Mouse (Mus musculus) thymus, adult 18-20 months (tissue): Measurements from ENCODE around the gene Cd300lf.

ENCODE experiments used
- DNase-seq, 2 experiments: peaks; one replicate each; pipeline ENCODE4 v3.0.0; 2022; ENCODE audit warnings: mixed read lengths in 2 of 2

Cd300lf gene

GRCm38 (mm10) chr11:115160883-115161577, 27.2 kb upstream of the Cd300lf start:
- peak; percentile 68 to 80 for DNase-seq

GRCm38 (mm10) chr11:115160016-115160797, 26.4 kb upstream of the Cd300lf start:
- peak; percentile 52 to 65 for DNase-seq

GRCm38 (mm10) chr11:115157933-115158719, 24.3 kb upstream of the Cd300lf start:
- DNase-seq, result peak; percentile 79 to 88

DNA sequence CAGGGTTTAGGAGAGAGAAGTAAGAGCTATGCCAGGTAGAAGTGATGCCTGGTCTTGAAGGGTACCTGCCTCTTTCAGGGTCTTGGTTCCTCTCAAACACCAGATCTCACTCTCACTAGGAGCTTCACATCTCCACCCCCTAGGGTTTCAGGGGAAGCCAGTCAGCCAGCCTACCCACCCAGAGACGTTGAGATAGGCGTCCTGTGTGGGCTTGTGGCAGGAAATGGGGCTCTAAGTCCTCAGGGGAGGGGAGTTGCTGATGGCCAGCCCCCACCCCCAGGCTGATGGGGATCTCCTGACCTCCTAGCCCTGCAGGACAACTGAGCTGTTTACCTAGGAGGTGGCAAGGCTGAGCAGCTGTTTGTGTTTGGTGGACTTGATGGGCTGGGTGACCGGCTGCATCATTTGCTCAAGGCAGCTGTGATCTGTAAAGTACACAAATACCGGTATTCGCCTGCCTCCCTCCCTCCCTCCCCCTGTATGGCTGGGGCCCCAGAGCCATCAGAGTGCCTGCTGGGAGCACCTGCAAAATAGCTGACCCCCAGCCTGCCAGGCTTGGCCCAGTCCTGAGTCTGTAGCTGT, 21.4 kb upstream of the Cd300lf start:
- peak in 1 of 2 experiments; percentile 68 for DNase-seq

GRCm38 (mm10) chr11:115153699-115154292, 20.0 kb upstream of the Cd300lf start:
- DNase-seq, result peak; percentile 80 to 86

GRCm38 (mm10) chr11:115153088-115153487, 19.3 kb upstream of the Cd300lf start:
- DNase-seq, result no peak

- DNase-seq, result no peak
Observed at GRCm38 (mm10) chr11:115151755-115152429, 18.1 kb upstream of the Cd300lf start.

- no peak for DNase-seq
Observed at GRCm38 (mm10) chr11:115150741-115151254, 17.0 kb upstream of the Cd300lf start.

DNA sequence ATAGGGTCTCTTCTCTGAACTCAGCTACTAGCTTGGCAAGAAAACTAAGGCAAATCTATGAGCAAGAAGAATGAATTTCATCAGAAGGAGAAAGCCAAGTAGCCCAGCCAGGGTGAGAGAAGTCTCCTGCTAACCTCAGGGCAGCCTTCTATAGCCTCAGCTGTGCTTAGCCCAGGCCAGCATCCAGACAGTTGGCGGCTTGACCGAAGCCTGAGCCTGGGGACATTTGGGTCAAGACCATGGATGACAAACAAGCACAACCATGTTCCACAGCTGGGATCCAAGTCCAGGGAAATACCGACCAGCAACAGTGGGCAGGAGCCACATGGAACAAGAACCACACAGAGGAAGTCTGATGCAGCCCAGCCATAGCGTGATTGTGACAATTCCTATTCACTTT, 14.0 kb upstream of the Cd300lf start:
- no peak for DNase-seq

DNA sequence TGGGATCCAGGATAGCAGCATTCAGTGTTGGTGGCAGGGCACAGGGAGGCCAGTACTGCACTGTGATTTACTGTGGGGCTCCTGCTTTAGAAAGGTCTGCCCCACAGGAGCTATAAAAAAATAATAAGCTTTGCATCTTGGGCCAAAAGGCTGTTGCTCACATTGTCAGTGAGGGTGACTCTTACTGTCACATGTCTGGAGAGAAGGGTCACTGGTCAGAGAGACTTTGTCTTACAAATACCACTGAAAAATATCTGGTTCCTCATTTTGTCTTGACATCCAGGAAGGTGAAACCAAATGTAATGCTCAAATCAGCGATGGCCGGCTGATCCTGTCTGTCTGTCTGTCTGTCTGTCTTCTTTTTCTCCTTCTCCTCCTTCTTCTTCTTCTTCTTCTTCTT, 8.2 kb upstream of the Cd300lf start:
- no peak for DNase-seq

DNA sequence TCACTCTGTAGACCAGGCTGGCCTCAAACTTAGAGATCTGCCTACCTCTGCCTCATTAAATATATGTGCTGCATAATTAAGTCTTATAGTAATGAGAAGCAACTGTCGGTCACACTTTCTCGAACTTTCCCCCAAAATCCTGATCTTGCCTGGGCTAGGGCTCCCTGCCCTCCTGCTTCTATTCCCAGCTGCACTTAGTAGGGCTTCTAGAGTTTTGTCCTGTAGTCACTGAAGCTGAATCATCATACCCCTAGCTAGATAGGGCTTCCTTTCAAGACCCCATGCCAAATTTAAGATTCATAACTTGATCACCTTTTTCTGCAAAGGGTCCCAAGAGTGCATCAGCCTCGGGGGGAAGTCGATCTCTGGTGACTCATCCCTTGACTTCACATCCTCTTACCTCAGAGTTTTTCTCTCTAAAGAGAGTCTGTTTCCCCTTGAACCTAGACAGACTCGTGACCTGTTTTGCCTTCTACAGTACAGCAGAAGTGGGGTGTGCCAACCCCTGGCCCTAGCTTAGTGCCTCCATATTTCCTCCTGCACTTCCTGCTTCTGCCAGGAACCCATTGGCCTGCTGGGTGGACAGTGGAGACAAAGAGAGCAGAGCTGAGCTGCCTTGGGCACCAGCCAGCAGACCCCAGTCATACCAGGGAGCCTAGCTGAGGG, 4.9 kb upstream of the Cd300lf start:
- DNase-seq, result no peak

DNA sequence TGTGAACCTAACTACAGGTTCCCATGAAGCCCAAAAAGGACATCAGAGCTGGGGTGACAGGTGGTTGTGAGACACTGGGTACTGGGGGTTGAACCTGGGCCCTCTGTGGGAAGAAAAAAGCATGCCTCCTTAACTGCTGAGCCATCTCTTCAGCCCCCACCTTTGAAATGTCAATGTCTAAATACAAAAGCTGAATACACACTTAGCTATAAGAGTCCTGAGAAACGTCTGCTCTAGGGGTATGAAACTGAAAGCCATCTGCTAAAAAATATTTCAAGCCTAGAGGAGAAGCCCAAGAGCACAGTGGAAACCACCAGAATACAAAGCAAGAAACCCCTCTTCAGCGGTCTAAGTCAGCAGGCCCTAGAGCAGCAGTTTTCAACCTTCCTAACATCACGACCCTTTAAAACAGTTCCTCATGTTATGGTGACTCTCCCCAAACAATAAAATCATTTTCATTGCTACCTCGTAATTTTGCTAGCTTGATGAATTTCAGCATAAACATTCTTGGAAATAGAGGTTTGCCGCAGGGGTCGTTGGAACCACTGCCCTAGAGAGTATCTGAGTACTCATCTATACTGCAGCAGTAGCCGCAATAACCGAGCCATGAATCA, 1.9 kb downstream of the Cd300lf start:
- no peak for DNase-seq

GRCm38 (mm10) chr11:115129508-115130126, 4.2 kb downstream of the Cd300lf start:
- DNase-seq, result no peak

DNA sequence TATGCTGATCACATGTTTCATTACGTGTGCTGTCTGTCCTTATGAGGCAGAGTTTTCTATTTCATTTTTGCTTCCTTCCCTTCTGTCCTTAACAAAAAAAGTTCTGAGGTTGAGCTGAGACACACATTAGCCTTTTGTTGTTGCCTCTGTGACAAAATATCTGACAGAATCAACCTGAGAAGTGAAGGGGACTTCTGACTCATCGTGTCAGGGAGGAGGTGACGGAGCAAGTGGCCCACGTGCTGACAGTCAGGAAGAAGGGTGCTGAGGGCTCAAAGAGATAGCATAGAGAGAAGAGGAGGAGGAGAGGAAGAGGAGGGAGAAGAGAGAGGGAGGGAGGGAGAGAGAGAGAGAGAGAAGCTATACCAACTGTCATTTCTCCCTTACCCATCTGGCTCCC, 5.3 kb downstream of the Cd300lf start:
- no peak for DNase-seq

DNA sequence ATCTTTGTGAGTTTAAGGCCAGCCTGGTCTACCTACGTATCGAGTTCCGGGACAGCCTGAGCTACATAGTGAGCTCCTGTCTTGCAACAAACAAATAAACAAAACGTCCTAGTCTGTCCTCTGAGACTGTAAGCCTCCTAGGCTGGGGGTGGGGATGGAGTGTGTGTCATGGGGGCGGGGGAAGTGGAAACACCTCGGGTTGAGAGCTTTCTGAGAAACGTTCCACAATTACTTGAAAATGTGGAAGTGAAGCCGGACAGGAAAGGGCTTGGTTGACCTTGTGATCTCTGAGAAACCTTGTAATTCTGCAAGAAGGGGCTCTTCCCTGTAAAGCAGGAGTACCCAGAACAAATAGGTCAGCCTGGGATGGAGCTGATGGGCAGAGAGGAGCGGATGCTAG, 14.4 kb downstream of the Cd300lf start:
- no peak for DNase-seq

- no peak for DNase-seq
Observed at GRCm38 (mm10) chr11:115112196-115112595, 21.6 kb downstream of the Cd300lf start.

- no peak for DNase-seq
Observed at GRCm38 (mm10) chr11:115110271-115110670, 23.5 kb downstream of the Cd300lf start.

- no peak for DNase-seq
Observed at GRCm38 (mm10) chr11:115108176-115108575, 25.6 kb downstream of the Cd300lf start.

- DNase-seq, result no peak
Observed at GRCm38 (mm10) chr11:115107403-115107916, 26.3 kb downstream of the Cd300lf start.

DNA sequence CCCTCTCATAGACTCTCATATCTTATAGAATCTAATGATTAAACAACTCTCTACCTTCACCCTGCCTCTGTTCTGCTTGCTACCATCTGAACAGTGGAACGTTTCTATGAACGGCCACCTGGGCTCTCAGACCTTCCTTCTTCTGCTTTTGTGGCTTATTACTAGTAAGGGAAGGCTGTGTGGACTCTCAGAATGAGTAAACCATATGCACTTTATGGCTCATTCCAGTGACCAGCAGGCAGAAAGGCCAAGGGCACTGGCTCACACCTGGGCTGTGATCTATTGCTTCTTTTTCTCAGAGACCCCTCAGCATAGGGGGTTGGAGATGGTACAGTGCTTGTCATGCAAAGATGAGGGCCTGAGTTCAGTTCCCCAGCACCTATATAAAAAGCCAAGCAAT, 27.2 kb downstream of the Cd300lf start:
- no peak for DNase-seq
